Mouse (Mus musculus): ENCODE measurements at regions not wholly inside any gene's neighbourhood (a gene's known extent, or its start where the extent isn't known, plus 50 kb on each side); places are given as distances from the start of the nearest gene placed in this dataset.

- TF ChIP-seq CTCF (IDR thresholded peaks at IDR 0.05; ENCODE audit: control insufficient read depth, insufficient read depth, low read length) = no peak
- no peak for TF ChIP-seq POLR2A (IDR thresholded peaks at IDR 0.05; ENCODE audit: borderline replicate concordance, control insufficient read depth, low read depth, low read length)
Measured at GRCm38 (mm10) chr7:117226294-117226693, 154.5 kb upstream of the Xylt1 start.
